Mouse (Mus musculus): ENCODE data around the gene Kirrel.
"Not testable (repeated sequence)": the region's sequence is repeated elsewhere in the genome, so short reads cannot be mapped to it uniquely, and the experiment has no call there.

Gene Kirrel

DNA sequence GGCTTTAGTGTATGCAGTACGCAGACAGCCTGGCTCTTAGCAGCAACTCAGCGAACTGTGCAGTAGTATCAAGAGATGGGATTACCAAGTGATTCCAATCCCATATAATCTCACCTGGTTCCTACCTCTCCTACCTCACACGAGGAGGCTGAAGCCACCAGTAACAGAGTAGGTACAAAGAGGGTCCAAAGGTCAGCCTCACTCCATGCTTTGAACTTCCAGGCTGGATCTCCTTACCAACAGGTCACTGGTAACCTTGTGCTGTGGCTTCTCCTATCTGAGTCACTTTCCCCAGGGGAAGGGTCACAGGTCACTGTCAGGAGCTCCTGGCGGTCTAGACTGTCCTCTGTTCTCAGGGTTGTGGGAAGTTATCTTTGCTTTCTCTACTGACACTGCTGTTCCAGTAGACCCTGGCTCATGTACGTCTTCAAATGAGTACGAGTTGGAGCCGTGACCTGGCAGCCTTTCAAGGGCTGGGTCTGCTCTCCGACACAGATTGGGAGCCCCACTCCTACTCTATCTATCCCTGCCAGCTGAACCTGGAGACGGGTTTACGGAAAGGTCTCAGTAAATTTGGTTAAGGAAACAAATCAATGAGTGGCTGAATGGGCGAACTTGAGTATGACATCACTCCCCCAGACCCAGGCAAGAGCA lies 42.7 kb downstream of the Kirrel start:
- DNase-seq: no peak

DNA sequence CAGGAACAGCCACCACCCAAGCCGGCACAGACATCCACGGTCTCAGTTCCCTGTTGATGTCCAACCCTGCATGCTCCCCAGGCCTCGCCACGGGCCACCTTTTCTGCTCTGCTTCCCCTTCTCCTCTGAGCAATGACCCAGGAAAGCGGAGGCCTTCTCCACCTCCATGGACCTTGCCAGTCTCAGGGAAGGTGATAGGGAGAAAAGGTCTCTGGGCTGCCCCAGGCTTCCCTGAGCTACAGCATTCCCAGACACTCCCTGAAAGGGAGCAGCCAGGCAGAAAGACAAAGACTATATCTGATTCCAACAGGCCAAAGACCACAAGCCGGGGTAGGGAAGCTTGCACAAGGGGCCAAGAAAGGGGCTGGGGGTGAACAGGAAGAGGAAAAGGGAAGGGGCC lies 43.6 kb downstream of the Kirrel start:
- no peak for DNase-seq

DNA sequence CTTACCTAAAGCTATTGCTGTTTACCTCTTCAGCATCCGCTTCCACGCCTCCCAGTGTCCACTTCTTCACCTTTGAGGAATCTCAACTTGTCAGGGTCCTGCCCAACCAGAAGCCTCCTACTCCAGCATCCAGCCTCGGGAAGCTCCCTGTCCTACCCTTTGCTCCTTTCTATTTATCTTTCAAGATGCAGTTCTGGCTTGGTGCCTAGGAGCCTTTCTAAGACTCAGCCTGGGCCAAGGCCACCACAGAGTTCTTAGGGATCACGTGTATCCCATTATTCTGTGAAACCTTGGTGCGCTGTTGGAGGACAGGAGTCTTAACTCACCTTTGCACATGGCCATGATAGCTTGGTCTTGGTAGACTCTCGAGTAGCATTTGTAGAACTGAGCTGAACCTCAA lies 50.8 kb downstream of the Kirrel start:
- no peak for DNase-seq

DNA sequence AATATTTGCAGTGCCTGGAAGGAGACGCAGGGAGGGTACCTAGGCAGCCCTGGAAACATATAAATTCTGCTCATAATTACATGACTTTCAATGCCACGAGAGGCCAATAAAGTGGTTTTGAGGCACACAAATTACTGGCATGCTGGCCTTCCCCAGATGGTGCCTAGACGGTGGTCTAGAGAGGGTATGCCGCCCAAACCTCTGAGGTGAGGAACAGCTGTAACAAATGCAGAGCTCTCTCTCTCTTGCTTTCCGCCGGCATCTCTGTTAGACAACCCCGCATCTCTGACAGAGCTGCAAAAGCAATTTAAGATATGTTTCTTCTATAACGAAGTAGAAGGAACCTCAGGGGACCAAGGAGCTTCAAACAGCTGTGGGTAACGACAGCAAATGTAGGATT lies 56.3 kb downstream of the Kirrel start:
- DNase-seq: no peak

DNA sequence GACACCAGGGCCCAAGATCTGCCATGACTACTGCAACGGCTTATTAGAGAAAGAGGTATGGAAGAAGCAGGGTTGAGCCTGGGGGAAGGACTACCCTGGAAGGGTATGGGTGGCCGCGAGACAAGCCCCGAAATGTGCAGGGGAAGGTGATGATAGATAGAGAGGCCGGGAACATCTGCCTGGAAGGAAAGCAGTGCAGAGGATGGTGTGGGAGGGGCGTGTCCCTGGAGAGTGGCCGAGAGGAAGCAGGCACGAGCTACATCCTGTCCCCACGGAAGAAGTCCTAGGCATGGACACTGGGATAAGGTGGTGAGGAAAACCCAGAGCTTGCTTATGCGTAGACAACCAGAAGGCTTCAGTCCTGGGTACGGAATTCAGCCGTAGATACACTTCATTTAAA lies 56.9 kb downstream of the Kirrel start:
- no peak for DNase-seq

DNA sequence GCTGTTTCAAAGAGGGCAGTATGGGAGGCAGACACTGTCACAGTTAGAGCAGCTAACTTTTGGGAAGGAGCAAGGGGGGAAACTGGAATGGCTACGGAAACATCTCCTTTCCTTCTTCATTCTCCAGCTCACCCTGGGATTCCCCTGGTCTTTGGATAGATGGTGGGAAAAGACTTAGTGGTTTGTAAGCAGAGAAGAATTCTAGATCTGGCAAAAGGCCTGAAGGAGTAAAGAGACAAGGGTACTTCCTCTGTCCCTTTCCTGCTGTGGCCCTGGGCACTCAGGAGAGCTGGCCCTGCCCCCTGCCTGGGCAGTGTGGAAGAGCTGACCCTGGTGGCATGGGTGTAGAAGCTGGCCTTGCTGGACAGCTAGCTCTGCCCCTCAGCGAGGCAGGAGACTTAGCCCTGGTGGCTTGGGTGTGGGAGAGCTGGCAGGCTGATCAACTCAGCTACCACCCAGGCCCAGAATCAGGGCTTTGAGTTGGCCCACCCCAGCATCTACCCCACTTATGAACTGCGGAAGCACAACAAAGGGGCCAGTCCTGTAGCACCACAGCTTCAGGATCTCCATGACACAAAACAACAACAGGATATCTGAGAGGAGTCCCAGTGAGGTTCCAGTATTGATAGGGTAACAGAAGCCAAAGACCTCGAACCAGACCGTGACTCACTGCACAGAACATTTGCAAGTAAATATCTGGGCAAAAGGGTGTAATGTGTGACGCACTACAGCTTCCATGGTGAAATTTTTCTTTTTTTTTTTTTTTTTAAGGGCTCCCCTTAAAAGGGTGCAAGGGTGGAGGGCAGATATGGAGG lies 58.6 kb downstream of the Kirrel start:
- no peak for DNase-seq

DNA sequence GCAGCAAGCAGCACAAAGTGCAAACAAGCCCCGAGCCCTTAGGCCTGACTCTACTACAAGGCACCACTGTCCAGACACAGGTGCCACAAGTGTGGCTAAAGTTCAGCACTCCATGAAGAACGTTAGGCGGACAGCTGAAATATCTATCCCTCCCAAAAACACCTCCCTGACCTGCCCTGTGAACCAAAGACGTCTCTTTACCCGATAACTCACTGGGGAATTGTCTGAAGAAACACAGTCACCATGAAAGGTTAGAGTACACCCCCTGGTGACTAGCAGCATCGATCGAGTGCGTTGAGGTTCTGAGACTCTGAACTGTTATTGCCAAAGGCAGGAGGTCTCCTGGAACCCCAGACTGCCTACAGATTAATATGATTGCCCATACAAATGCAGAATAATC lies 59.3 kb downstream of the Kirrel start:
- no peak for DNase-seq

DNA sequence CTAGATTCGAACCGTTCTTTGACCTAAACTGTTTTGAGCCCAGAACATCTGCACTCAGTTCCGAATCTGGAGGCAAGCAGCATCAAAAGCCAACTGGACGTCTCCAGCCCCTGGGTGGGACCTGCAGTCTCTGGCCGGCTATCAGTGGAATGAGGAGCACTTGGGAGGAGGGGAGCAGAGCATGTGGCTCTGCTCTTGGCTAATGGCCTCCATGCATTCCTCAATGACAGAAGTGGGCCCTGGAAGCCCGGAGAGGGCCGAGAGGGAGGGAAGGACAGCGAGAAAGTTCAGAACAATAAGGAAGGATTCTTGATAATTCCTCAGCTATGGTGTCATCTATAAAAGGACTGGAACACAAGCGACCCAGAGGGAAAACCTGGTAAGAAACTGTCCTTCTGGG lies 59.7 kb downstream of the Kirrel start:
- no peak for DNase-seq

DNA sequence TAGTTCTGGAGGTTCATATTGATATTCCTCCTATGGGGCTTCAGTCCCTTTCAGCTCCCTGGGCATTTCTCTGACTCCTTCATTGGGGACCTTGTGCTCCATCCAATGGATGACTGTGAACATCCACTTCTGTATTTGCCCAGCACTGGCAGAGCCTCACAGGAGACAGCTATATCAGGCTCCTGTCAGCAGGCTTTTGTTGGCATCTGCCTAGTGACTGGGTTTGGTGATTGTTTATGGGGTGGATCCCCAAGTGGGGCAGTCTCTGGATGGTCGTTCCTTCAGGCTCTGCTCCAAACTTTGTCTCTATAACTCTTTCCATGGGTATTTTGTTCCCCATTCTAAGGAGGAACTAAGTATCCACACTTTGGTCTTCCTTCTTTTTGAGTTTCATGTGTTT lies 60.7 kb downstream of the Kirrel start:
- not testable (repeated sequence) for DNase-seq

DNA sequence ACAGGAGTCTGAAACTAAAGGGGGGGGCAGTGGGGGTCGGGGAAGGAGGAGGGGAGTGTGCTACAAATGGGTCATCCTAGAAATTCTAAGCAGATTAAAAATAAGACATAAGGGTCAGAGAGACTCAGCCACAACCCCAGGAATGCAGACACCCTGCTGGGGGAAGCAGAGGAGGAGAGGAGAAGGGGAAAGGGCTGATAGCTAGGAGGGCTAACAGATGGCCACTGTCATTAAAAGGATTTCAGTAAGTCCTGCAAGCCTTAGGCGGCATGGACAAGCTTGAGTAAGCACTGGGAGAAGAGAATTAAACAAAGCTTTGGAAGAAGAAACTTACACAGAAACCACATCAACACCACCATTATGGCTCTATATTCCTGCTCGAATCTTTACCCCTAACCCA lies 62.3 kb downstream of the Kirrel start:
- no peak for DNase-seq

DNA sequence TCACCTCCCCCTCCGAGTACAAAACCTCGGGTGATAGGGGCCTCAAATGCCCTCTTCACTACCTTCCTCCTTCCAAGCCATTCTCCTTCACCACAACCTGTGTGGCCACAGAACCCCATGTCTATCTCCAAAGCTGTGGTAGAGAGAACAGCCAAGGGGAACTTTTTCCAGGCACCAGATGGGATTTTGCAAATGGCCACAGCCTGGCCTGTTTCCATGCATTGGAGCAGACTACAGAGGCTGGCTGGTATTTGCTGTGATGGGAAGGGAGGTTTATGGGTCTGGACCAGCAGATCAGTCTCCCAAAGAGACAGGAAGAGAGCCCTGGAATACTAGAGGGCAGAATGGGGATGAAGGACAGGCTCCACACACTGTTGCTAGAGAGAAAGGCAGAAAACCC lies 69.7 kb downstream of the Kirrel start:
- no peak for DNase-seq

DNA sequence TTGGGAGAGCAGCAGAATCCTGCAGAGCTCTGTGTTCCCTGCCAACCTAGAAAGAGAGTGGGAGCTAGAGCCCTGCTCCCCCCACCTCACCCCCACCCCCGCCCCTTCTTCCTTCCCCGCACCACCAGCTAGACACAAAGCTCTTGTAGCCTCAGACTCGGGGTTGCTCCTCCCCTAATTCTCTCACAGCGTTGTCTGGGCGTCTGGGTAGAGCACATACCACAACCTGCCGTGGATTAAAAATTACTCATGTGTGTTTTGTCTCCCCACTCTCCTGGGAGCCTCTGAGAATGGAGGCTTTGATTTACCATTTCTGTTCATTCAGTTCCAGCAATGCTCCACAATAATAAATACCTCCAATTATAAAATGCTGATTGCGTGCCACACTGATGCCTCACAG lies 72.2 kb downstream of the Kirrel start:
- no peak for DNase-seq

DNA sequence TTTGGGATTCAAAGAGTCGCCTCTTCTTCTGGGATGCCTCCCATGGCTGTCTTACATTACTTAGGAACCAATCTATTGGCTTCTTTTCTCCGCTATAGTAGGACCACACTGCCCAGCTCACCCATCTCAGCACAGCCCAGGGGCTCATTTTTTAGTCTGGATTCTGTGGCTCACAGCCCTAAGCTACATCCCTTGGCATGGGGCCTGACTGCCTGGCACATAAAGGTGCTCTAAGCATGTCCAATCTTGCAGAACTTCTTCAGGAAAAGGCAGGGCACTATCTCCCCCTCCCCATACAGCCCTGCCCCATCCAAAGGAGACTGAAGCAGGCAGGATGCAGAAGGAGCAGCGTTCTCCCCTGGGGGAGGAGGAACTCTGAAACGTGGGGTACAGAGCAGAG lies 73.6 kb downstream of the Kirrel start:
- DNase-seq: no peak

DNA sequence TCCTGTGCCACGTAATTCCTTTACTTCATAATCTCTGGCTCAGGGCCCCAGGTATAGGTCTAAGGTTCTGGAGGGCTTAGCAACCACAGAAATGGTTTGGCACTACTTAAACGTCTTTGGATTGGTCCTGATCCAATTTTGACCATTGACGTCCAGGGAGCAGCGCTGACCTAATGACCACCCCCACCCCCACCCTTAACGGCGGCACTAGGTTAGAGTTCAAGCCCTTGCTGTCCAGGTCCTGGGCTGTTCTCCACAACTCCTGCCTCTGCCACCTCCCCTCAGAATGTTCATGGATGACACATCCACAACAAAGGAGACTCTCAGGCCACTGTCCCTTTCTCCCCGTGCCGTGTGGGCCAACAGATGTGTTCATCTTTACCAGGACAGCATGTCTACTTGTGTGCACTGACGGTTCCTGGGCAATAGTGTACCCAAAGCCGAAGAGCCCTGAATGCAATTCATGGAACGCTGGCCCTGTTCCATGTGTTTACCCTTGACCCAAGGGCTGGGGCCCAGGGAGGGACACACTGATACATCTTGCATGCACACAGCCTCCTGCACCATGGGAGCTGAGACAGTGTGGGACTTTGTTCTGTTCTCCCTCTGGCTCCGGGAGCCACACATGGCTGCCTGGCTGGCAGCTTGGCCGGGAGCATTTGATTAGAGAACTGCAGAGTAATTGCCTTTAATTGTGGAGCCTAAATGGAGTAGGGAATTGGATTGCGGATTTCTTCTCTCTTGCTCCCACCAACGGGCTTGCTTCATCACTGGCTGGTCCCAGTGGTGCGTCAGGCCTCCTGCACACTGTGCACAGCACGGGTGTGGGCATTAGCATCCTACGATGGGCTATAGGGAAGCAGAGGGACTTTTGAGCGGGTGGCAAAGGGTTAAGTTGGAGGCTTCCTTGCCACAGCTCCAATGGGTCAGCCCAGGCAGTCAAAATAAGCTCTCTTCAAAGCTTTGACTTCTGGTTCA lies 76.3 kb downstream of the Kirrel start:
- DNase-seq: no peak

DNA sequence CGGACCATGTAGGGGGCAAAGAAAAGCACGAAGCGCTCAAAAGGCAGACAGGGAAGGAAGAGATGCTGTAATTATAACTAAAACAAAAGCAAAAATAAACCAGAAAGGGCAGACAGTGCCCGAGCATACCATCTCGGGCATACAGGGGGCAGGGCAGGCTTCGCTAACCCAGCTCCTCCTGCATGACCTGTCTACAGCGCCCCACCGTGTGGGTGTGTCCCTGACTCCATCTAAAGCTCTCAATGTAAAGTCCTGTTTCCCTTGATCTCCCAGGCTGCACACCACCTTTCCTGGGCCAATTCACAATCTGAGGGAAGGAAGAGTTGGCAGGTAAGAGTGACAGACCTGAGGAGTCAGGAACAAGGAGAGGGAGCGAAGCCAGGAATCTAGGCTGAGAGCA lies 77.3 kb downstream of the Kirrel start:
- no peak for DNase-seq

DNA sequence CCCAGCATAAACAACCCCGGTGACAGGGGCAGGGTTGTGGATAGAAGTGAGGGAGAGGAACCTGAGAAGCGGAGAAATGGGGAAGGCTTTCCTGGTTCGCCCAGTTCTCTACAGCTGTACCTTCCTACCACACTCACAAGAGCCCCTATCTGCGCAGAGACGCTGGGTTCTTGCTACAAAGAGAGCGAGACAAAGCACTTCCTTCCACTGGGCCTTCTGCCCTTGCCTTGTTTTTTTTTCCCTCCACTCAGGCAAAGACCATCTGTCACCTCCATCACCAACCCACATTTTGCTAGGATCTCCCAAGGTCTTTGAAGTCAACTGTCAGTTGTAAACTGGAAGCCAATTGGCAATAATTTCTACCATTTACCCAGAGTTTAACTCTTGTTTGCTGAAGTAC lies 80.8 kb downstream of the Kirrel start:
- DNase-seq: no peak

DNA sequence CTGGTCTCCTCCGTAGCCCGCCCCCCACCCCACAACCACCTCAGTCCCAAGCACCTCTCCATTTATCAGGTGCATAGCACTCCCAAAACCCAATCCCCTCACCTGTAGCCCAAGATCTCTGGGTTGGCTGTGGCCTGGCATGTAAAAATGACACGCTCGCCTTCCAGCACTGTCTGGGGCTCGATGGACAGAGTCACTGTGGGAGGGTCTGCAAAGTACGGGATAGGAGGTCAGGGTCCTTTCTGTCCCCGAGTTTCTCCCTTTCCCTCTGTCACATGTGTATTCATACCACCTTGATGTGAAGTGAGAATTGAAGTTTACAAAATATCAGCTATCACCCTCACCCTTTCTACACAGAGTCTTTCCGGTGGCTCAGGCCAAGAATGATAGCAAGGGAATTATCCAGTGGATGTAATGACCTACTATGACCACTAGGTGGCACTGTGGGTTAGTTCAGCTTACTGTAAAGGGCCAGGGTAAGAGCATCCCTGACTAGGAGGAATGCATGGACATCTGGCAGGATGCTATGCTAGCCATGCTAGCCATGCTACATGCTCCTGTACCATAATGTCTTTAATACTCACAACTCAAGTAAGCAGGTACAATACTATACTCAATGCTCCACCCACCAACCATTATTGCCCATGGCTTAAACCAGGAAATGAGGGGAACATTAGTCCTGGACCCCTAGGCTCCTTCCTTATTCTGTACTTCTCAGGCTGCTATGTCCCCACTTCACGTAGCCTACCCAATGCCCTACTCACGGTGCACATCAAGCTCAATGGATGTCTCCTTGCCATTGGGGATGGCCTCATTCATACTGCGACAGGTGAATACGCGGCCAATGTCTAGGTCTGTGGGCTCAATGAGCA lies 84.6 kb downstream of the Kirrel start:
- peak in 1 of 2 experiments; percentile 39 for DNase-seq

DNA sequence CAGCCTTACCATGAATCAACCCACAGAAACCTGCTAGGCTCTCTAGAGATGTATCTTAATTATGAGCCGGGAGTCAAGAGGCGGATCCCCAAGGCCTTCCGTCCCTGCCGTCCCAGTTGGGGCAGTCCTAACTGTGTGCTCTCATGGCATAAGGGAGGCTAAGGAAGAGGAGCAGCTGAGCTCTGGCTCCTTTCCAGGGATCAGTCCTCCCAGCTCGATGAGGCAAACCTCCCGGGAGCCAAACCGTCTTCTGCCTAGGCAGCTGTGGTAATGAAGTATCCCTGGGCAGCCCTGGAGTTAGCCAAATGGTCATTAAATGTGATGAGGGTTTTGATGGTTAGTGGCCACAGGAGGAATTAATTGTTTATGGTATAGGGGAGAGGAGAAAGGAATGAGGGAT lies 87.4 kb downstream of the Kirrel start:
- DNase-seq: no peak

DNA sequence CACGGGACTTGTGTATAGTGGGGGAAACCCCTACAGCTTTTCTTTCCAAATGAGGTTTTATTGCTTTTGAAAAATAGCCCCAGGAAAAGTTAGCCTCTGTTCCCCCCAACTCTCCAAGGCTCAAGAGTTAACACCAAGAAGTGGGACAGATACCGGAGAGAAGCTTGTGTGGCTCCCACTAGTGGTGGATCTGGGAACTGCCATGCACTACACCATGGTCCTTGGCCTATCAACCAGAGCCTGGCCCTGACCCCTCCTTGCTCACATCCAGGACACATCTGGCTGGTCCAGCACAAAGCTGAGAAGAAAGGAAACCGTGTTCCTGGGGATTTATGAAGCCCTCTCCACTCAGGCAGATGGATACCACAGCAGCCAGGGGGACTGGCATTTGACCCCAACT lies 92.3 kb downstream of the Kirrel start:
- DNase-seq: peak; percentile 24 to 68

DNA sequence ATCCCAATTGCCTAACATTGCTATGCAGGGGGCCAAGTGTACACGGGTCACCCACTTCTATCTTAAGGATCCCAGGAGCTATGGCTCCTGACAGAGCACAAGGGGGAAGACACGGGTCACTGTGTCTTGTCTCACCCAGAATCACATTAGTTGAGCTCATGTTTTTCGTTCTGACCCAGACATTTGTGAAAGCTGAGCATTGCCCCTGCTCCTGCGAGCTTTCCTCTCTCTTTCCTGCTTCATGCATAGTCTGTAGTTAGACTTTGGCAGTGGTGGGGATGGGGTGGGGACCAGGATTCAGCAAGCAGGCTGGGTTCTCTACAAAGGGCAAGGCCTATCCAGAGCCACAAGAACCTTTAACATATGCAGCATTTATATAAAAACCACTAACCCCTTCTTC lies 94.8 kb downstream of the Kirrel start:
- DNase-seq: no peak

DNA sequence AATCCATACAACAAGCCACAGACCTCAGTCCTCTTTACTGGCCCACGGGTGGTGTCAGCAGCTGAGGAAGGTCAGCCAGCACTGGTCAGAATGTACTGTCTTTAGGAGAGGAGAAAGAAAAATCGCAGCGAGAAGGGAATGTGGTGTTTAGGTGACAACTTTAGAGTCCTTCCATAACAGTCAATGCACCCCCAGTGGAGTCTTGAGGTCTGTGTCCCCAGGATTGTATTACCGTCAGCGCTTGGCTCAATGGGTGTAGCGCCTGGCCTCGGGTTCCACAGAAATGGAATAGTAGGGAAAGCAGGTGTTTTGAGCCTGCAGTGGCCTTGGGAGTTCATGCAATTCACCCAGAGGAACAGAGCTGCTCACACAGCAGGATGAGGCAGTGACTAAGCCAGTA lies 95.2 kb downstream of the Kirrel start:
- no peak for DNase-seq

DNA sequence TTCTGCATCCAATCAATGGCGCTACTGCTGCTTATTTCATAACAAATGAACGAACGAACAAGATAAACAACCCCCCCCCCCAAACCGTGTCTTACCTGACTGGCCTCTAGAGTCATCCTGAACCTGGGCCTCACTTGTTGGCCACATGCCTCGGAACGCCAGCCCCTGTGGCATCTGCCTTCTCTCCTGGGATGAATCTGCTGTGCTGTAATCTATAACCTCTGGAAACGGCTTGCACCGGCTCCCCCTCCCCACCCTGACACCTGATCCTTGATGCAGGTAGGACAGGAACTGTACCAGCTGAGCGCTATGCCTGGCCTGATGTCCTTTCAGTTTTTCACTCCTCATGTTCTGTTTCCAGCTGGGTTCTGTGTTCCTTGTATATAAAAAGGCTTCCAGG lies 96.9 kb downstream of the Kirrel start:
- no peak for DNase-seq

DNA sequence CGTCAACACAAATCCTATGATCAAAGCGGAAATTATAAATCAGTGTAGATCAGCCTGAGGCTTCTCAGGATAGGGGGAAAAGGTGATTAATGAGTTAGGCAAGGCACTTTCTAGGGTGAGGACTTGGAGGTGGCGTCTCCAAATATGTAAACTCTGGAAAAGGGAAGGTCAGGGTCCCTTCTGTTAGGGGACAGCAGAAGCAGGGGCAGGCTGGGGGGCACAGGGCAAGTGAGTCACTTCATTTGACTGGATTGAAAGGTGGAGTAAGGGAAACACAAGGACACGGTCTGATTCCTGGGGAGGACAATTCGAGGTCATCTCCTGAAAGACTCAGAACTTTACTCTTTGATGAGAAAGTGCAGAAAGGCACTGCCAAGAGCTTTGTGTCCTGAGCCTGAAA lies 97.6 kb downstream of the Kirrel start:
- no peak for DNase-seq
